15 mouse cellular contexts compared by ENCODE assay signal in genomic region chr6:114474911-114475310, GRCm38 (mm10).
A peak's percentile ranks its signal among the peaks of the same experiment; 100 is the strongest.
DNase-seq lines count a peak whose midpoint lies in the region.
"Had no signal": no experiment of that assay in that cellular context is flagged by ENCODE, and none has a peak within 500 bp of the region (broad histone marks: within the 10 kb centered on the region; RNA-seq: fewer than 3 reads in every experiment).

No protein-coding gene starts in this region.

- peak; percentile 28 to 36 for DNase-seq in cerebellum, postnatal 14 days
- DNase-seq in cerebellum, postnatal 25 days: no peak
- DNase-seq in left cerebral cortex, postnatal 25 days (ENCODE audit: low spot score in 2 of 2): peak; percentile 20 to 73
- no peak for DNase-seq in left cerebral cortex, postnatal 10 days (ENCODE audit: extremely low spot score in 1 of 2, low spot score in 2 of 2)
- peak; percentile 30 for DNase-seq in right cerebral cortex, adult 18-20 months
- no peak for DNase-seq in right cerebral cortex, postnatal 36 days (ENCODE audit: low spot score in 2 of 2)
- no peak for DNase-seq in adipocyte (ENCODE audit: low spot score)
- DNase-seq: adrenal gland, postnatal 25 days; cerebellum, adult 11-12 months; cerebellum, adult 9-11 months; forebrain, postnatal 0 days; gastrocnemius, postnatal 36 days; heart, adult 11 months; heart, postnatal 36 days; kidney, adult 11 months had no signal

- intact Hi-C loops in left cerebral cortex, postnatal 25 days (cut with DNase I): no loop called here
- intact Hi-C loops in left cerebral cortex, postnatal 10 days (cut with DNase I): no loop called here

Comparison
In these comparisons a context has a peak if more than half of its experiments do, and no peak if none do; other contexts are left out.
1. DNase-seq: peak in cerebellum, postnatal 14 days (2 of 2), left cerebral cortex, postnatal 25 days (2 of 2) and right cerebral cortex, adult 18-20 months (single experiment); none in cerebellum, postnatal 25 days (0 of 2), left cerebral cortex, postnatal 10 days (0 of 2), right cerebral cortex, postnatal 36 days (0 of 2) and adipocyte (single experiment).